Mouse (Mus musculus) thymus, adult 2 months (tissue): ENCODE measurements around the gene Cmc1.

ENCODE experiments used
- CTCF ChIP-seq: fragments of 200-500 bp; IDR thresholded peaks from 2 replicates; pipeline ENCODE4 v1.5.1; 2012; ENCODE audit warnings: mild to moderate bottlenecking, control low read depth, low read length, moderate library complexity, borderline replicate concordance; ENCODE audit not compliant: control insufficient read depth, poor library complexity, insufficient read depth; ENCODE audit errors: extremely low read depth
- POLR2A ChIP-seq: fragments of 200-500 bp; IDR thresholded peaks from 2 replicates; pipeline ENCODE4 v1.6.1; 2012; ENCODE audit warnings: mild to moderate bottlenecking, low read length, control low read depth, moderate library complexity; ENCODE audit not compliant: control insufficient read depth, poor library complexity, insufficient read depth; ENCODE audit errors: extremely low read depth

GRCm38 (mm10) chr9:118175411-118175810, 25.4 kb upstream of the Cmc1 start:
- TF ChIP-seq POLR2A: no peak
- no peak for TF ChIP-seq CTCF
